Mouse (Mus musculus) C2C12 (cell line): ENCODE measurements around the gene Trak2. TPM values are rescaled to one million over a fixed set of nuclear protein-coding genes. Genes with fewer than 3 reads are reported as not detected.
A peak's percentile ranks its signal among the peaks of the same experiment; 100 is the strongest.

ENCODE experiments used
- H3K27me3 ChIP-seq: one replicate; pipeline ENCODE4 v1.6.1; 2011; ENCODE audit not compliant: control insufficient read depth, insufficient read depth, insufficient read length
- H3K36me3 ChIP-seq: one replicate; pipeline ENCODE4 v1.6.1; 2011; ENCODE audit not compliant: control insufficient read depth, insufficient read depth
- H3K4me3 ChIP-seq: one replicate; pipeline ENCODE4 v1.5.1; 2011; ENCODE audit warnings: mild to moderate bottlenecking, control low read depth; ENCODE audit not compliant: poor library complexity, insufficient read depth, severe bottlenecking
- H3K79me2 ChIP-seq: one replicate; pipeline ENCODE4 v1.6.1; 2011; ENCODE audit not compliant: control insufficient read depth, insufficient read depth
- H3K79me3 ChIP-seq: one replicate; pipeline ENCODE4 v1.6.1; 2011; ENCODE audit warnings: low read depth, control low read depth
- H3ac ChIP-seq: one replicate; pipeline ENCODE3; 2011; ENCODE audit warnings: low read depth; ENCODE audit not compliant: control insufficient read depth, insufficient read length
- CEBPB ChIP-seq: IDR thresholded peaks from one replicate; pipeline ENCODE4 v1.6.1; 2011; ENCODE audit warnings: low read depth, mild to moderate bottlenecking, control low read depth, moderate library complexity
- CTCF ChIP-seq: IDR thresholded peaks from one replicate; pipeline ENCODE4 v1.5.1; 2011; ENCODE audit not compliant: control insufficient read depth, insufficient read depth, insufficient read length
- FOSL1 ChIP-seq: IDR thresholded peaks from one replicate; pipeline ENCODE4 v1.8.0; 2011; ENCODE audit warnings: mild to moderate bottlenecking, low read length; ENCODE audit not compliant: poor library complexity, insufficient read depth, severe bottlenecking
- MAX ChIP-seq: IDR thresholded peaks from one replicate; pipeline ENCODE4 v1.6.1; 2011; ENCODE audit warnings: mild to moderate bottlenecking, control low read depth
- MYOD1 ChIP-seq: IDR thresholded peaks from one replicate; pipeline ENCODE4 v1.6.1; 2011; ENCODE audit warnings: low read depth; ENCODE audit not compliant: control insufficient read depth, insufficient read length
- MYOG ChIP-seq: IDR thresholded peaks from one replicate; pipeline ENCODE4 v1.6.1; 2011; ENCODE audit not compliant: control insufficient read depth, insufficient read length; ENCODE audit errors: extremely low read depth
- USF1 ChIP-seq: IDR thresholded peaks from one replicate; pipeline ENCODE4 v1.6.1; 2011; ENCODE audit warnings: low read depth, mild to moderate bottlenecking, control low read depth, moderate library complexity
- long read RNA-seq, 2 experiments: library from polyadenylated mRNA; unstranded; transcript quantifications; one replicate each; pipeline ENCODE4 v2.0.0; 2019 to 2020
- polyA plus RNA-seq: library from polyadenylated mRNA; unstranded; fragments of >200 nt; fragmentation: generic; extraction: Trizol; gene quantifications from one replicate; pipeline ENCODE4 v1.2.1, GENCODE M21; 2012; ENCODE audit warnings: missing spikeins

Gene Trak2
- polyA plus RNA-seq = 12.2 TPM
- long read RNA-seq, experiment 1, partial matches to known transcripts = 1 of 6 reads
- long read RNA-seq, experiment 1, other reads (novel, unspliced or antisense) = 5 of 6 reads
- long read RNA-seq, experiment 2, full-length matches to known transcripts = 55 of 97 reads
- long read RNA-seq, experiment 2, partial matches to known transcripts = 7 of 97 reads
- long read RNA-seq, experiment 2, other reads (novel, unspliced or antisense) = 35 of 97 reads

- H3ac ChIP-seq = peak within 1 kb of the TSS; percentile 92
- TF ChIP-seq MYOG (no peak), MAX (peak; percentile 42), CEBPB (no peak), CTCF (no peak), USF1 (no peak)
- H3K4me3 ChIP-seq = peak within 1 kb of the TSS; percentile 92
- H3K27me3 ChIP-seq = no peaks in the 10 kb centered on the region
- no peaks in the 10 kb centered on the region for H3K36me3 ChIP-seq
- H3K79me2 ChIP-seq = peaks cover 46% of the 10 kb centered on the region
- H3K79me3 ChIP-seq = peaks cover 41% of the 10 kb centered on the region
These were observed at the start of gene Trak2, which contains the start of gene Stradb for GRCm38 (mm10) chr1:58973366-58974221. Trak2 (minus strand) TSS chr1:58973430. Stradb (plus strand) TSS chr1:58973522.

GRCm38 (mm10) chr1:59021556-59021955 is 48.3 kb upstream of the Trak2 start:
- Histone ChIP-seq H3K79me2 (no peaks in the 10 kb centered on the region), H3K36me3 (no peaks in the 10 kb centered on the region), H3K79me3 (no peaks in the 10 kb centered on the region), H3K27me3 (peaks cover 11% of the 10 kb centered on the region), H3ac (no peak overlapping the region), H3K4me3 (no peak overlapping the region)
- TF ChIP-seq MYOD1 = no peak
- no peak for TF ChIP-seq CEBPB
- TF ChIP-seq MAX = no peak
- no peak for TF ChIP-seq CTCF
- TF ChIP-seq MYOG = no peak
- TF ChIP-seq USF1 = no peak
- no peak for TF ChIP-seq FOSL1

GRCm38 (mm10) chr1:59009250-59009649 is 36.0 kb upstream of the Trak2 start:
- H3K79me3 ChIP-seq = no peaks in the 10 kb centered on the region
- H3K36me3 ChIP-seq = no peaks in the 10 kb centered on the region
- H3ac ChIP-seq = no peak overlapping the region
- H3K27me3 ChIP-seq = peaks cover 8% of the 10 kb centered on the region
- no peaks in the 10 kb centered on the region for H3K79me2 ChIP-seq
- TF ChIP-seq CTCF = no peak
- TF ChIP-seq FOSL1 = no peak
- no peak for TF ChIP-seq MYOD1
- no peak for TF ChIP-seq MYOG
- no peak overlapping the region for H3K4me3 ChIP-seq

DNA sequence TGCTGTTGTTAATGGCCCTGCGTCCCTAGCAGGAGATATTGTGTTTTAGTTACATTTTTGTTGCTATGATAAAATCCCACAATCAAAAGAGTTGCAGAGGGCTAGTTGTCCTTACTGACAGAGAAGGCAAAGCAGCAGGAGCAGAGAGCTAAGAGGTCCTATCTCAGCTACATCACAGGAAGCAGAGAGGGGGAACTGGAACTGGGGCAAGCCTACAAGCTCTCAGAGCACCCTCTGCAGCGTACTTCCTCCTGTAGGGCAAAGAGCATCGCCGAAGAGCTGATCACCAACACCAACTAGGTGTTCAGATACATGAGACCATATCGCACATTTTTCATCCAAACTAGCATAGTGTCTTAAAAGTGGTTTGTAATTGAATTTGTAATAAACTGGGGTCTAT is 22.1 kb upstream of the Trak2 start:
- TF ChIP-seq CTCF (no peak), MYOD1 (no peak), MYOG (no peak), USF1 (no peak), FOSL1 (no peak), CEBPB (no peak), MAX (no peak)
- Histone ChIP-seq H3K4me3 (no peak overlapping the region), H3ac (no peak overlapping the region), H3K79me3 (no peaks in the 10 kb centered on the region), H3K27me3 (no peaks in the 10 kb centered on the region), H3K79me2 (no peaks in the 10 kb centered on the region), H3K36me3 (peaks cover 7% of the 10 kb centered on the region)

- Histone ChIP-seq H3K36me3 (peaks cover 7% of the 10 kb centered on the region), H3ac (no peak overlapping the region), H3K79me3 (no peaks in the 10 kb centered on the region), H3K79me2 (no peaks in the 10 kb centered on the region), H3K27me3 (no peaks in the 10 kb centered on the region), H3K4me3 (no peak overlapping the region)
- TF ChIP-seq USF1 (no peak), CEBPB (no peak), FOSL1 (no peak), MYOD1 (no peak), MYOG (no peak), CTCF (no peak), MAX (no peak)
These were observed 20.5 kb upstream of the Trak2 start for GRCm38 (mm10) chr1:58993723-58994122.
